Mouse (Mus musculus) heart, embryonic 10.5 days (tissue): ENCODE measurements around the gene C5ar1. TPM values are rescaled to one million over a fixed set of nuclear protein-coding genes. Genes with fewer than 3 reads are reported as not detected.

Experiments used
- DNase-seq: peaks from one replicate; pipeline ENCODE4 v3.0.0-alpha.2; 2017; ENCODE audit warnings: low spot score
- H3K27ac ChIP-seq: fragments of 300-500 bp; sonication (generic); 2 replicates; pipeline ENCODE4 v1.5.1; 2016; ENCODE audit warnings: mild to moderate bottlenecking
- H3K27me3 ChIP-seq: fragments of 300-500 bp; sonication (generic); 2 replicates; pipeline ENCODE4 v1.6.1; 2016; ENCODE audit warnings: mild to moderate bottlenecking; ENCODE audit not compliant: poor library complexity, insufficient read depth, severe bottlenecking
- H3K36me3 ChIP-seq: fragments of 300-500 bp; sonication (generic); 2 replicates; pipeline ENCODE4 v1.6.1; 2016; ENCODE audit warnings: mild to moderate bottlenecking, moderate library complexity
- H3K4me1 ChIP-seq: fragments of 300-500 bp; sonication (generic); 2 replicates; pipeline ENCODE4 v1.6.1; 2016; ENCODE audit warnings: mild to moderate bottlenecking
- H3K4me3 ChIP-seq: fragments of 300-500 bp; sonication (generic); 2 replicates; pipeline ENCODE4 v1.5.1; 2016; ENCODE audit warnings: mild to moderate bottlenecking, moderate library complexity
- H3K9me3 ChIP-seq: fragments of 300-500 bp; sonication (generic); 2 replicates; pipeline ENCODE4 v1.6.1; 2016; ENCODE audit warnings: mild to moderate bottlenecking, moderate library complexity
- WGBS: fragments of 180-500 bp; shearing (Covaris S2); methylation state at CpG from one replicate; pipeline ENCODE4 v1.1.7; 2016; 5-methylcytosine and 5-hydroxymethylcytosine counted together
- polyA plus RNA-seq: library from polyadenylated mRNA; unstranded; fragments of >200 nt; fragmentation: Nextera tagmentation; extraction: Ambion mirVana; gene quantifications from 2 replicates; pipeline ENCODE4 v1.2.1, GENCODE M21; 2016

The C5ar1 gene
- polyA plus RNA-seq, 1 experiment from 2014 or later, result 1.0 TPM

GRCm38 (mm10) chr7:16207076-16207475, 52.3 kb downstream of the C5ar1 start:
- 82% methylated on average over 7 of the region's 7 CpGs for WGBS
- H3K4me1 ChIP-seq, result no peaks in the 10 kb centered on the region
- H3K27me3 ChIP-seq, result no peaks in the 10 kb centered on the region
- peaks cover 87% of the 10 kb centered on the region for H3K36me3 ChIP-seq
- no peak overlapping the region for H3K4me3 ChIP-seq
- no peaks in the 10 kb centered on the region for H3K9me3 ChIP-seq
- no peak overlapping the region for H3K27ac ChIP-seq
- DNase-seq, result no peak

GRCm38 (mm10) chr7:16204791-16205190, 54.5 kb downstream of the C5ar1 start:
- no peak for DNase-seq
- no peak overlapping the region for H3K27ac ChIP-seq
- H3K27me3 ChIP-seq, result no peaks in the 10 kb centered on the region
- peaks cover 81% of the 10 kb centered on the region for H3K36me3 ChIP-seq
- WGBS, result 79% methylated on average over 9 of the region's 9 CpGs
- no peak overlapping the region for H3K4me3 ChIP-seq
- H3K9me3 ChIP-seq, result no peaks in the 10 kb centered on the region
- no peaks in the 10 kb centered on the region for H3K4me1 ChIP-seq

GRCm38 (mm10) chr7:16203505-16203903, 55.8 kb downstream of the C5ar1 start:
- Histone ChIP-seq H3K27ac (no peak overlapping the region), H3K9me3 (no peaks in the 10 kb centered on the region), H3K27me3 (no peaks in the 10 kb centered on the region), H3K4me1 (no peaks in the 10 kb centered on the region), H3K36me3 (peaks cover 85% of the 10 kb centered on the region), H3K4me3 (no peak overlapping the region)
- no peak for DNase-seq
- WGBS, result 92% methylated on average over 13 of the region's 13 CpGs

- H3K27me3 ChIP-seq, result no peaks in the 10 kb centered on the region
- H3K4me3 ChIP-seq, result no peak overlapping the region
- no peak for DNase-seq
- H3K9me3 ChIP-seq, result no peaks in the 10 kb centered on the region
- peaks cover 89% of the 10 kb centered on the region for H3K36me3 ChIP-seq
- no peaks in the 10 kb centered on the region for H3K4me1 ChIP-seq
- no peak overlapping the region for H3K27ac ChIP-seq
- WGBS, result 81% methylated on average over 15 of the region's 15 CpGs
Observed at GRCm38 (mm10) chr7:16202756-16203504, 56.4 kb downstream of the C5ar1 start.

- H3K4me1 ChIP-seq, result no peaks in the 10 kb centered on the region
- H3K36me3 ChIP-seq, result peaks cover 91% of the 10 kb centered on the region
- H3K27ac ChIP-seq, result no peak overlapping the region
- DNase-seq, result no peak
- H3K9me3 ChIP-seq, result no peaks in the 10 kb centered on the region
- H3K4me3 ChIP-seq, result no peak overlapping the region
- no peaks in the 10 kb centered on the region for H3K27me3 ChIP-seq
- 75% methylated on average over 6 of the region's 6 CpGs for WGBS
Observed at GRCm38 (mm10) chr7:16201136-16201535, 58.2 kb downstream of the C5ar1 start.

- no peak overlapping the region for H3K27ac ChIP-seq
- H3K27me3 ChIP-seq, result no peaks in the 10 kb centered on the region
- H3K9me3 ChIP-seq, result no peaks in the 10 kb centered on the region
- no peak for DNase-seq
- no peak overlapping the region for H3K4me3 ChIP-seq
- H3K4me1 ChIP-seq, result no peaks in the 10 kb centered on the region
- 86% methylated on average over 11 of the region's 11 CpGs for WGBS
- peaks cover 65% of the 10 kb centered on the region for H3K36me3 ChIP-seq
Observed at GRCm38 (mm10) chr7:16198540-16198939, 60.8 kb downstream of the C5ar1 start.

- Histone ChIP-seq H3K36me3 (peaks cover 52% of the 10 kb centered on the region), H3K4me1 (no peaks in the 10 kb centered on the region), H3K27me3 (no peaks in the 10 kb centered on the region), H3K27ac (no peak overlapping the region), H3K9me3 (no peaks in the 10 kb centered on the region), H3K4me3 (no peak overlapping the region)
- no peak for DNase-seq
- 77% methylated on average over 5 of the region's 5 CpGs for WGBS
Observed at GRCm38 (mm10) chr7:16197166-16197565, 62.2 kb downstream of the C5ar1 start.

Other genes starting within 250 kb of the C5ar1 start
- 5.8 and 7.4 TPM in 2 replicates for gene Bicra, start 211.6 kb downstream of the C5ar1 start, polyA plus RNA-seq
- gene Zfp541, start 197.7 kb downstream of the C5ar1 start, polyA plus RNA-seq, result not detected in 2 replicates
- 182 and 196 TPM in 2 replicates for gene Napa, start 161.1 kb downstream of the C5ar1 start, polyA plus RNA-seq
- 31.6 and 34.9 TPM in 2 replicates for gene Kptn, start 139.6 kb downstream of the C5ar1 start, polyA plus RNA-seq
- 0.24 and 0.28 TPM in 2 replicates for gene Slc8a2, start 129.7 kb downstream of the C5ar1 start, polyA plus RNA-seq
- gene Meis3, start 84.5 kb downstream of the C5ar1 start, polyA plus RNA-seq, result 22.5 and 41.8 TPM in 2 replicates
- gene Dhx34, start 37.5 kb downstream of the C5ar1 start, polyA plus RNA-seq, result 12.9 and 14.8 TPM in 2 replicates
- 0.54 and 0.57 TPM in 2 replicates for gene C5ar2, start 15.4 kb downstream of the C5ar1 start, polyA plus RNA-seq
- gene Inafm1, start 14.1 kb upstream of the C5ar1 start, polyA plus RNA-seq, result 6.2 and 10.0 TPM in 2 replicates
- gene Ccdc9, start 27.3 kb upstream of the C5ar1 start, polyA plus RNA-seq, result 19.6 and 31.0 TPM in 2 replicates
- gene Bbc3, start 48.9 kb upstream of the C5ar1 start, polyA plus RNA-seq, result 8.3 and 9.5 TPM in 2 replicates
- gene Sae1, start 128.3 kb upstream of the C5ar1 start, polyA plus RNA-seq, result 302 and 359 TPM in 2 replicates
- 12.9 and 19.4 TPM in 2 replicates for gene Zc3h4, start 141.4 kb upstream of the C5ar1 start, polyA plus RNA-seq
- gene Tmem160, start 193.2 kb upstream of the C5ar1 start, polyA plus RNA-seq, result 90.2 and 91.9 TPM in 2 replicates
- gene Npas1, start 218.2 kb upstream of the C5ar1 start, polyA plus RNA-seq, result 0.34 and 0.45 TPM in 2 replicates